Mouse (Mus musculus) layer of hippocampus, adult 8-10 months (tissue): ENCODE measurements around the gene Prph. TPM values are rescaled to one million over a fixed set of nuclear protein-coding genes. Genes with fewer than 3 reads are reported as not detected.

Experiments
- DNase-seq, 2 experiments: peaks; one replicate each; pipeline ENCODE4 v3.0.0; 2022; ENCODE audit warnings: low spot score in 2 of 2
- total RNA-seq, 4 experiments: library from RNA; stranded (reverse); gene quantifications; 2 replicates each; pipeline ENCODE4 v1.2.4; 2022

Prph gene
- total RNA-seq = 1 to 10 TPM in 3 of 4 experiments, under 1 TPM in 1; 0.96 to 1.9 (median 1.4) TPM

DNA sequence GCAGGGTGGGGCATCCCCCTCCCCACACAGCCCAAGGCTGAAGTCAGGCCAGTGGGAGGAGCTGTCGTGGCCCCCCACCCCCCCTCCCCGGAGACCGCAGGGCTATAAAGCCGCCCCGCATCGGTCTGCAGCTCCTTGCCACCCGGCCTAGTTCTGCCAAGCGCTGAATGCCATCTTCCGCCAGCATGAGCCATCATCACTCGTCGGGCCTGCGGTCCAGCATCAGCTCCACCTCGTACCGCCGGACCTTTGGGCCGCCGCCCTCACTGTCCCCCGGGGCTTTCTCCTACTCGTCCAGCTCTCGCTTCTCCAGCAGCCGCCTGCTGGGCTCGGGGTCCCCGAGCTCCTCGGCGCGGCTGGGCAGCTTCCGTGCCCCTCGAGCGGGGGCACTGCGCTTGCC, at the start of gene Prph:
Gene Prph, plus strand, starts transcription at position 135 of the 400 bp plus-strand sequence.
- no peak for DNase-seq

DNA sequence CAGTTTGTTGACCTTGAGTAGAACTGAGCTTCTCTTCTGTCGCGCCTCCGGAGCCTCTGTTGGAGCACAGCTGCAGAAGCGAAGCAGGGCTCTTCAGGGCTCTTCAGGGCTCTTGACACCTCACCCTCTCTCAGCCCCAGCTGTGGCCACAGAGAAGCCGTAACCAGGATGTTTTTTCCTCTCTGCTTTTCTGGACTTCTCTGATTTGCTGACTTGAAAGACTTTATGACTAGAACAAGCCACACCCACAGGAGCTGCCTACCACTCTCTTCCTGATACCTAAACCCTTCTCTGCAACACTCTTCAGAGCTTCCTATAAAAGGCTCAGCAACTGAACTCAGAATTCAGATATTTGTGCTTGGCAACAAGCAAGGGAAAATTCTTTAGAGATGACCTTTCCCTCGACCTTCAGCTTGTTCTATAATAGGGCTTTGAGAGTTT, 46.2 kb upstream of the Prph start:
- DNase-seq = no peak

DNA sequence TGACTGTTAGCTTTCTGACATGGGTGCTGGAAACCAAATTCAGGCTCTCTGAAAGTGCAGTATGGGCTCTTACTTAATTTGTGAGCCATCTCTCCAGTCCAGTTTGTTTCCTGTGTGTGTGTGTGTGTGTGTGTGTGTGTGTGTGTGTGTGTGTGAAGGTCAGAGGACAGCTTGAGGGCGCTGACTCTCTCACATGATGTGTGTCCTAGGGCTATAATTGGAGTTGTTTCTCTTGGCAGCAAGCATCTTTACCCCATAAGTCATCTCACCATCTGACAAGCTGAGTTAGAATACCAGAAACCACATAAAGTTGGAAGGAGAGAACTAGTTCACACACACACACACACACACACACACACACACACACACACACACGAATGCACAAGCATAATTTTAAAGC, 44.1 kb upstream of the Prph start:
- no peak for DNase-seq

DNA sequence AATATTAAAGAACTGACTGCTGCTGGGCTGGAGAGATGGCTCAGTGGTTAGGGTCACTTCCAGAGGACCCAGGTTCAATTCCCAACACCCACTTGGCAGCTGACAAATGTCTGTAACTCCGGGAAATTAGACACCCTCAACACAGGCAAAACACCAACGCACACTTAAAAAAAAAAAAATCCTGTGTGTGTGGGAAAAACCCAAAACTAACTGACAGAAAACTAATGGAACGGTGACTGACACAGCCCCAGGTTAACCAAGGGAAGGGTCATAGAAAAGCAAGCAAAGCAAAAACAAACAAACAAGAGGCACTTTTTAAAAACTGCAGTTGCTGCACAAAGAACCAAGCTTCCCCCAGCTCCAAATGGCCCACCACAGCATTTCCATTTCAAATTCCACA, 43.0 kb upstream of the Prph start:
- no peak for DNase-seq

DNA sequence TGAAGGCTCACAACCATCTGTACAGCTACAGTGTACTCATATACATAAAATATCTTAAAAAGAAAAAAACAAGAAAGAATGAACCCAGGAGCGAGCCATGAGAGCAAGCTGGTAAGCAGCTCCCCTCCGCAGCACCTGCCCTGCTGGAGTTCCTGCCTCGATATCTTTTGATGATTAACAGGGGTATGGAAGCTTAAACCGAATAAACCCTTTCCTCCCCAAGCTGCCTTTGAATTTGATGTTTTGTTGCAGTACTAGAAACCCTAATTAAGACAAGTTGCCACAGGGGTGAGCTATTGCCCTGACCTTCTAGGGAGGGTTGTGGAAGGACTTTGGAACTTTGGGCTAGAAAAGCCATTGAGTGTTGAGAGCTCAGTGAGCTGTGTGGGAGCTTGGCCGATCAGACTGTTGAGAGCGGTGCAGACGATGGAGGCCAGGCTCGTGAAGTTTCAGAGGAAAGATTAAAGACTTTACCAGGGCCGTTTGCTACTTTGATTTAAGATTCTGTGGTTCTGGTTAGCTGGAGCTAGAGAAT, 40.4 kb upstream of the Prph start:
- DNase-seq = no peak

DNA sequence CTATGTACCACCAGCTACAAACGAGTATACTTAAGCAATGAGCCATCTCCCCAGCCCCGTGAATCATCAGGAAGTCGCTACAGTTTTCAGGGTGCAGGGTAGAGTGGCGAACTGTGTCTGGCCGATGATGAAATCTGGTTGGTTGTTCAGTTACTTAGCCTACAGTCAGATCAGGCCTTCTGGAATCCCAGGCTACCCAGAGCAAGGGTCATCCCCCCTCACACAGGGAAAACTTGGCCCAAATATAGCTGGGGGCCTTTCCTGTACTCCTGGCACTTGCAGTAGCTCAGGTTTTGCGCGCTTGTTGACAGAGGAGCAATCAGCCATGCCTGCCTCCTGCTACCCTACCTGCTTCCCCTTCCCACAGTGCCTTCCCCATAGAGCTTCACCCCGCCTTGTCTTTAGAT, 37.6 kb upstream of the Prph start:
- no peak for DNase-seq

DNA sequence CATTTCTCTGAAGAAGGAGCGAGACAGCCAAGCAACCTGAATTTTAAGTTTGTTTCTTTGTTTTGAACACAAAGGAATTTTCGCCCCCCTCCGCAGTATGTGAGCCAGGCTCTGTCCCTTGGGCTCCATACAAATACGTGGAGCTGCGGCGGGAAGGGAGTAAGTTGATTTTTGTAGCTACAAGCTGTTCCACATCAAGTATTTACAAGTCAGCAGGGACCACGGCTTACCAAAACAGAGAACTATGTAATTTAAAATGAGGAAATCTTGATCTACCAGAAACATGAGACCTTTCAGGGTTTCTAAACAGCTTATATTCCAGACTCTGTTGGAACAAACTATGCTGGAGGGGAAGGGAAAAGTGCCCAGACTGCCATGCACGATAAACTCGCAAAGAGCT, 37.0 kb upstream of the Prph start:
- no peak for DNase-seq

DNA sequence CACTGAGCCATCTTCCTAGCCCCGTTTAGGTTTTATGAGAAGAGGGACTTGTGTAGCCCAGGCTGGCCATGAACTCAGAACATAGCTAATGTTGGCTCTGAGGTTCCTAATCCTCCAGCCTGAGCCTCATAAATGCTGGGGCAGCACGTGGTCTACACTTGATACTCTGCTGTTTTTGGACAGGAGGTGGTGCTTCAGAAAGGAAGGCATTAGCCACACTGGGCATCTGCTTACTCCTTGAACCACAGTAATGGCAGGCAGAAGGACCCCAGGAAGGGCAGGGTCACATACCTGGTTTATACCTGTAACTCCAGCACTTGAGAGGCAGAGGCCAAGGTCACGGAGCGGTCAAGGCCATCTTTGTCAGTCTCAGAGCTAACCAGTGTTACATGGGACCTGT, 36.3 kb upstream of the Prph start:
- DNase-seq = no peak

DNA sequence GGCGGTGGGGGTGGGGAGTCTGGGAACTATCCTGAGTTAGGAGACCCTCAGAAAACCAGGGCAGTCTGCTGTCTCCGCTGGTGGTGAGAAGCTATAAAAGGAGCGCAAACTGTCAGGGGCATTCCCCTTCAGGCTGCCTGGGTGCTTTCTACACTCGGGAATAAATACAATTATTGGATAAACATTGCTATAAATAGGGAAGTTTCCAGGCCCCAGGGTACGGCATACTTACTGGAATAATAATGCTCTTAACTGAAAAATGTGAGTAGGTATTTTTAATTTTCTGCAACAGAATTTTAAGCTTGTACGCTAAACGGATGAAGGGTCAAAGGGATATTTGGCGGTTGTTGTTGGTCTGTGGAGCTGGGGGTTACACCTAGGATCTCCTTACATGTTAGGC, 35.5 kb upstream of the Prph start:
- DNase-seq = no peak

DNA sequence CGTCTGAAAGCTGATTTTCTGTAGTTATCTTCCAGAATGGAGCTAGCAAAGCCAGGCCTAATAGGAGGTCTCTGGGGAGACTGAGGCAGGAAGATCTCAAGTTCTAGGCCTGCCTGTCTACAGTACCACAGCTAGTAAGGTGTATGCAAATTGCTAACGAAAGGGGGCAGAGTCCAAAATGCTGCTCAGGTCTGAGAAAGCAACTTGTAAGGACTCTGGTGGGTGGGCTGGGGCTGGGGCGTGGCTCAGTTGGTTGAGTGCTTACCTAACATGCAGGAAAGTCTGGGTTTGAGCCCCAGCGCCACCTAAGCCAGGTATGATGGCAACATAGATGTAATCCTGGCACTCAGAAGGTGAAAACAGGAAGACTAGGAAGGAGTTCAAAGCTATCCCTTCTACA, 34.8 kb upstream of the Prph start:
- no peak for DNase-seq

DNA sequence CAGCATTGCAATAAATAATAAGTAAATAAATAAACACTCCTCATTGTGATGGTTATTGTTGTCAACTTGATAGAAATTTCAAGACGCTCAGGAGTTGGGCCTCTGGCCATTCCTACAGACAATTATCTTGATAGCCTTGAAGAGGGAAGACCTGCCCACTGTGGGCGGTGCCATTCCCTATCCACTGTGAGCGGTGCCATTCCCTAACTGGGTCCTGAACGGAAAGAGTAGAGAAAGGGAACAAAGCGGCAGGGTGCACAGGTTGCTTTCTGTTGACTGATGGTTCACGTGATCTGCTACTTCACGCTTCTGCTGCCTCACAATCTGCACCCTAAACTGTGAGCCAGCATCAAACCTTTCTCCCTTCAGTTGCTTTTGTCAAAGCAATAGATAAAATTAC, 33.7 kb upstream of the Prph start:
- no peak for DNase-seq

DNA sequence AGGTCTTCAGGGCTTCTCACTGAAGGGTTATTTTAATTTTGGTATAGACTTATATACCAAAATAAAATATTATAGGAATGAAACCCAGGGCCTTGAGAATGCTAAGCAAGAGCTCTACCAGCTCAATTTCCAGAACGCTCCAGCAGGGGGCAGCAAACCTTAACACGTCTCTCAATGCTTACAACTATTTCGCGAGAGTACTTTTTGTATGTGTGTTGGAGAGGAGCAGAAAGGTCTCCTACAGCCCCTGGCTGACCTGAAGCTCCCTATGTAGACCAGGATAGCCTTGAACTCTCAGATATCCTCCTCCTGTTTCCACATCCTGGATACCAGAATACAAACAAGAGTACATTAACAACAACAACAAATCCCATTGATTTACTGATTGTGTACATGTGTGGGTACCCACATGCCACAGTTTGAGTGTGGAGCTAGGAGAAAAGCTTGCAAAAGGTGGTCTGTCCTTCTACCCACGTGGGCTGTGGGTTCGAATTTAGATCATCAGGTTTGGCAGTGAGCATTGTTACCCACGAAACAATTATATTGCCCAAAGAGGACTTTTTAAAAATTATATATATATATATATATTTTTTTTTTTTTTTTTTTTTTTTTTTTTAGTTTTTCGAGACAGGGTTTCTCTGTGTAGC, 30.2 kb upstream of the Prph start:
- peak in 1 of 2 experiments; percentile 78 for DNase-seq

DNA sequence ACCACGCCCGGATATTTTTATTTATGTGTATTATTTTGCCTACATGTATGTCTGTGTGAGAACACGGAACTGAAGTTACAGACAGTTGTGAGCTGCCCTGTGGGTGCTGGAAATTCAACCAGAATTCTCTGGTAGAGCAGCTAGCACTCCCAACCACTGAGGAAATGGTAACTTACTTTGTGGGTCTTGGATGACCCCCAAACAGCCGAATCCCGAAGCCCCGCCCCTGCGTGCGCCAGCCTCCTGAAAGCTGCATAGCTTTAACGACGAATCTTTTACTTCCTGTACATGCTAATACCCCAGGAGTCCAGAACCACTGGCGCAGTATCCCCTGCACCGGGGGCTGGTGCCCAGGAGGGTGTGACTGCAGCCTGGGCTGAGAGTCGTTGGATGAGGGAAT, 29.6 kb upstream of the Prph start:
- no peak for DNase-seq

DNA sequence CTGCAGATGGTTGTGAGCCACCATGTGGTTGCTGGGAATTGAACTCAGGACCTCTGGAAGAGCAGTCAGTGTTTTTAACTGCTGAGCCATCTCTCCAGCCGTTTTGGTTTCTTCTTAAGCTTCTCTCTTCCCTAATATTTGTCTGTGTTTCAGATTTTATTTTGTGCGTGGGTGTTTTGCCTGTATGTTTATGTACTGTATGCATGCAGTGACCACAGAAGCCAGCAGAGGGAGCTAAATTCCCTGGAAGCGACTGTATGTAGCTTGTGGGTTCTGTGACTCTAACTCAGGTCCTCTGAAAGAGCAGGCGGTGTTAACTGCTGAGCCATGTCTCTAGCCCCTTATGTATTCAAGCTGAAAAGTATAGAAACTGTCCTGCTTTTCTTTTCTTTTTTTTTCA, 28.7 kb upstream of the Prph start:
- DNase-seq = no peak

DNA sequence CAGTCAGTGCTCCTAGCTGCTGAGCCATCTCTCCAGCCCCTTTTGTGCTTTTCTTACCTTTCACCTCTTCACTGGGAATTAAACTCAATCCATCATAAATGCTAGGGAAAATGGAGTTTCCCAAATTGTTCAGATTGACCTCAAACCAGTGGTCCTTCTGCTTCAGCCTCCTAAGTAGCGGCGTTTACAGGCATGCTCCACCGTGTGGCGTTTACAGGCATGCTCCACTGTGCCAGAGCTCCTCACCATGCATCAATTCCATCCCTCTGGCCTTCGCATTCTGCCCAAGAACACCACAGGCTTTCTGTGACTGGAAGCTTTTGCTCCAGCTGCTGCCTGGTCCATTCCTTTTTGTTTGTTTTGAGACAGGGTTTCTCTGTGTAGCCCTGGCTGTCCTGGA, 27.9 kb upstream of the Prph start:
- DNase-seq = no peak

DNA sequence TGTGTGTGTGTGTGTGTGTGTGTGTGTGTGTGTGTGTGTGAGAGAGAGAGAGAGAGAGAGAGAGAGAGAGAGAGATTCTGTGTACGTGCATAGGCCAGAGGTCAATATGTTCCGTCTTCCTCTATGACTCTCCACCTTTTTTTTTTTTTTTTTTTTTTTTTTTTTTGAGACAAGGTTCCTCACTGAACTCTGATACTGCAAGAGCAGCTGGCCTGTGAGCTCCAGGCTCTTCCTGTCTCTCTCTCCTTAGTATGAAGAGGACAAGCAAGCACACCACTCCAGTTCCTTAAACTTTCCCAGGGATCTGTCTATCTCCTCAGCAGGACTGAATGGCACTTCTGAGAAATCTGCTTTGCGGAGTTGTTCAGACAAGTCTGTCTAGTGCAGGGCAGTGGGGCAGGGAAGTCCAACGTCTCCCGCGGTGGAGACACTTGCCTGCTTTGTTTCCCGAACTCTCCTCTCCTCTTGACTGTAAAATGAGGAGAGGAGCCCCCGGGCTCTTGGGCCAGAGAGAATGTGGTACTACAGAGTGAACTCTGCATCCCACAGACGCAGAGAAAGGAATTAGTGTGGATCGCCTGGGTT, 26.0 kb upstream of the Prph start:
- DNase-seq = no peak

DNA sequence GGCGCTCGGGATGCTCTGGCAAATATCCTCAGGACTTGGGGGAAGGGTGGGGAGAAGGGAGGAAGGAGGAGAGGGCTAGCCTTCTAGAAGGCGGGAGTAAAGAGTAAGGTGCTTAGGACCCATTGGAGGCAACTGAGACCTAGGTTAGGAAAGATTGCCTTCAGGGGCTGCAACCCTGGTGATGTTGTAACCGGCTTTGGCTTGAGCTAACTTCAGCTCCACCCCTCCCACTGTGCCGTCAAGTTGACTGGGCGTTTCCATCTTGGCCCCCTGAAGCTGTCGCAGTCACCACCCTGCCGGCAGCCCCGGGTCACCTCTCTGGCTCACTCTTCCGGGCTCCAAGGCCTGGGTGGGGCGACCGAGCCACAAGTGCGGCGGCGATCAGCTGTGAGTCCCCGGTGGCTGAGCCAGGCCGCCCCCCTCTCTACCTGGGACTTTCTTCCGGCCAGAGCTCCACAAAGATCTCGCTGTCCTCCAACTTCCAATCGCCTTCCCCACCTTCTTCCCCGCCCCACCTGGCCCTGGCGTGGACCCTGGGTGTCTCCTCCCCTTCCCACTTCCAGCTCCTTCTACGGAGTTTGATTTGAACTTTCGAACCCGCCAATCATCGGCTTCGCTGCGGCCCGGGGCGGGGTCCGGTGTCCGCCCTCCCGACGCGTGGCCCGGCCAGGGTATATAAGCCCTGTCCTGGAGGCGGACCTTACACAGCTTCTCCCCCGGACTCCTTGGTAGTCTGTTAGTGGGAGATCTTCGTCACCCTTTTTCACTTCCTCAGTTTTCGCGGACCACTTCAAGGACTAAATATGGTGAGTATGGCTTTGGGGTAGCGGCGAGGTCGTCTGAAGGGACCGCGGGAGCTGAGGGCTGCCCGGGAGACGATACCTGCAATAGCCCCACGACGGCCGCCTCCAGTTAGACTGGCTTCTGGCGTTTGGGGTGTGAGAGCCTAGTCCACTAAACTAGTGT, 25.1 kb upstream of the Prph start, which contains the start of gene Tuba1c:
Gene Tuba1c, plus strand, starts transcription at position 273 of the 966 bp plus-strand sequence.
- DNase-seq = no peak

DNA sequence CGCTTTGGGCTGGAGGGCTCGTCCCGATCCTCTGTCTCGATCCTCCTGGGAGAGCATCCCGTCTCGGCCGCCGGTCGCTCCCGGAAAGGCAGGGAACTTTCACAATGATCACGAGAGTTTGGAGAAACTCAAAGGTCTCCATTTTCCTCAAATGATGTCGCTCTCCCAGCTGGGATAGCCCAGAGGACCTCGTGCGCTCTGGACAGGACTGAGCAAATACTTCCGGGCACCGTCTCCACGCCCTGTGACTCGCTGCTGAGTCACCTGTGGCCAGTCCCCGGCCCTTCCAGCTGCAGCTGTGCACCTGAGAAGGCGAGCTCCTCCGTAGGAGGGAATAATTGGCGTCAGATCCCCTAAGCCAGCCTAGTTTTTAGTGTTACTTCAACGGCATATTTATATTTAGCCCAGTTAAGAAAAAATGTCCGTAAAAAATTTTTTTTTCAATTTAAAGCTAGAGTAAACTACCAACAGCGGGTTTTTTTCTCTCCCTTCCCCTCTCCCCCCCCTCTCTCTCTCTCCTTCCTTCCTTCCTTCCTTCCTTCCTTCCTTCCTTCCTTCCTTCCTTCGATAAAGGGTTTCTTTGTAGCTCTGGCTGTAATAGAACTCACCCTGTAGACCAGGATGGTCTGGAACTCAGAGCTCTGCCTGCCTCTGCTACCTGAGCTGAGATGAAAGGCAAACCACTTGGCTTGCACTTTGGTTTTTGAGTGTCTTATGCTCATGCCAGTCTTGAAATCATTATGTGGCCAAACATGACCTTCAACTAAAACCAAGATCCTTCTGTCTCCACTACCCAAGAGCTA, 24.2 kb upstream of the Prph start:
- no peak for DNase-seq

DNA sequence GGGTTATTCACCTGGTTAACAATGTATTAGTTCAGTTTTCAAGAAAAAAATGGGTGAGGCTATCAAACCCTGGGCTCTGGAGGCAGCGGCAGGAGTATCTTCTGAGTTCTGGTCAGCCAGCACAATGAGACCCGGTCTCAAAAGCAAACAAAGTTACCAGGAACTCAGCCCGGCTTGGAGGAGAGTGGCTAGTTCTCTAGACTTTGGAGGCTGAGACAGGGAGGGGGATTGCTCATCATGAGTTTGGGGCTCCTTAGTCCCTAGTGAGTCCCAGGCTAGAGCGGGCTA, 23.6 kb upstream of the Prph start:
- no peak for DNase-seq

DNA sequence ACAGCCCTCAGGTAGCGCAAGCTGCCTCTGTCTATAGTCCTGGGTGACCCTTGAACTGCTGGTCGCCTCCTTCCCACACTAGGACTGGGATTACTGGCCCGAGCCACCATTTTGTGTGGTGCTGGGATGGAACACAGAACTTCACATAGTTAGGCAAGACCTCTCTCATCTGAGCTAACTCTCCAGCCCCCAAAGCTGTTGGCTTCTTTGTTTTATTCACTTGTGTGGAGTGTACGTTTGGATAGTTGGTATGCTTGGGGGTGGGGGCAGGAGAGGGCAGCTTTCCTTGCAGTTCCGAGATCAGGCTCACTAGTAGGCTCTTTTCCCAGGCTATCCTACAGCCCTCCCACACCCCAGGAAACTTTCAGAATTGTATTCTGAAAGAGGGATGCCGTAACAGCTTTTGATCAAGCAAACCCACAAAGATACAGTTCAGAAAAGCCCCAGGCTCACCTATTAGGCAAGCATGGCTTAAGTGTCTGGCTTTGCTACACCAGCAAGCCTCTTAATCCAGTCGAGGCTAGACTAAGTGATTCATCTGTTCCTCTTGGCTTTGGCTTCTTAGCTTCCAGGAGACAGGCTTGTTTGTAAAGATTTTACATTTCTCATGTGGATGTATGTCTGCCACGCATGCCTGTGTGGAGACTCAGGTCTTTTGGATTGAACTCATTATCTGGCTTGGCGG, 22.8 kb upstream of the Prph start:
- no peak for DNase-seq

DNA sequence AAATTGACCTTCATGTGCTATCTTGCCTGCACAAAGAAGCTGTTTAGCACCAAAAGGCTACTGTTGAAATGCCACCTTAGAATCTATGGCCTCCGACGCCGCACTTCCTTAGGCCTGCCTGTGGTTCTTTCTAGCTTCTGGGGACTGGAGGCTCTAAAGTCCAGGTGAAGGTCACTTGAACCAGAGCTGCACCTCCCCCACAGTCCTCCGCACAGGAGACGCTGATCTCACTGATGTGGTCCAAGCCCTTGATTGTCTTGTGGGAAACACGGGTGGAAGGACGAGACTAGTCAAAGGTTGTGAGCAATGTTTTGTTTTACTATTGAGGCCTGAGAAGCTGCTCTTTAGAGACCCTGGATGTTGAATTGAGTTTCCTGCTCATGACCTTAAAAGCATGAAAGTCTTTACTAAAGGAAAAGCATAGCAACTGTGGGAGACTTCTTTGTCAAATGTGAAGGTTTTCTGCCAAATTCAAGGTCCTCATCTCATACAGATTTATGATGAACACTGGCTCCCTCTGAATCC, 22.2 kb upstream of the Prph start:
- no peak for DNase-seq
